Mouse (Mus musculus) CH12.LX (cell line): ENCODE measurements around the gene Bmyc. TPM values are rescaled to one million over a fixed set of nuclear protein-coding genes. Genes with fewer than 3 reads are reported as not detected.

Source experiments
- DNase-seq: peaks from one replicate; pipeline ENCODE4 v3.0.0-alpha.2; 2013; ENCODE audit errors: extremely low read depth
- H3K27ac ChIP-seq: 2 replicates; pipeline ENCODE4 v1.5.1; 2012; ENCODE audit warnings: low read depth, mild to moderate bottlenecking, control low read depth, moderate library complexity; ENCODE audit not compliant: insufficient read depth
- H3K27me3 ChIP-seq: replicated peaks from 2 replicates; pipeline ENCODE3; 2012; ENCODE audit warnings: inconsistent platforms
- H3K36me3 ChIP-seq, 2 experiments: replicated peaks in 1 of 2; 2 replicates each; pipeline versions ENCODE3 to v1.6.1; 2012; ENCODE audit warnings: inconsistent platforms in 1 of 2, low read length in 1 of 2, mild to moderate bottlenecking in 1 of 2, mixed read lengths in 1 of 2, moderate library complexity in 1 of 2; ENCODE audit not compliant: control insufficient read depth in 1 of 2, insufficient read depth in 1 of 2
- H3K4me1 ChIP-seq, 2 experiments: 2 replicates each; pipeline ENCODE4 v1.6.1; 2012; ENCODE audit warnings: inconsistent platforms in 1 of 2, moderate library complexity in 1 of 2; ENCODE audit not compliant: insufficient read depth in 2 of 2, control insufficient read depth in 1 of 2
- H3K4me2 ChIP-seq: 2 replicates; pipeline ENCODE4 v1.6.1; 2012; ENCODE audit warnings: low read depth, mild to moderate bottlenecking, control low read depth; ENCODE audit not compliant: poor library complexity, insufficient read depth, severe bottlenecking
- H3K4me3 ChIP-seq, 3 experiments: fragments of 150-350 bp in 1 of 3; sonication (generic) in 1 of 3; replicated peaks in 1 of 3; 2 replicates each; pipeline versions ENCODE3 to v1.5.1; 2011 to 2012; ENCODE audit warnings: low read depth in 2 of 3, low read length in 2 of 3, mild to moderate bottlenecking in 2 of 3, moderate library complexity in 2 of 3, control low read depth in 1 of 3, improper control_type of control experiment in 1 of 3, inconsistent platforms in 1 of 3, mixed read lengths in 1 of 3; ENCODE audit not compliant: poor library complexity in 1 of 3
- H3K79me2 ChIP-seq: replicated peaks from 2 replicates; pipeline ENCODE4 v1.6.1; 2012; ENCODE audit warnings: mild to moderate bottlenecking, moderate library complexity; ENCODE audit not compliant: control insufficient read depth, poor library complexity, insufficient read depth, severe bottlenecking; ENCODE audit errors: extremely low read depth
- H3K9ac ChIP-seq: 2 replicates; pipeline ENCODE4 v1.6.1; 2012; ENCODE audit warnings: low read depth, mild to moderate bottlenecking, control low read depth, moderate library complexity; ENCODE audit not compliant: insufficient read depth
- H3K9me3 ChIP-seq: replicated peaks from 2 replicates; pipeline ENCODE3; 2012; ENCODE audit warnings: low read length, inconsistent platforms, mixed read lengths
- BHLHE40 ChIP-seq: IDR thresholded peaks from 2 replicates; pipeline ENCODE4 v1.6.1; 2011; ENCODE audit warnings: mild to moderate bottlenecking, low read depth, low read length, improper control_type of control experiment
- CHD1 ChIP-seq: IDR thresholded peaks from 2 replicates; pipeline ENCODE4 v1.6.1; 2012; ENCODE audit warnings: low read depth, low read length, improper control_type of control experiment, inconsistent platforms
- CHD2 ChIP-seq: IDR thresholded peaks from 2 replicates; pipeline ENCODE4 v1.6.1; 2011; ENCODE audit warnings: low read length, improper control_type of control experiment
- CTCF ChIP-seq, 2 experiments: IDR thresholded peaks in 1 of 2; conservative IDR thresholded peaks in 1 of 2; 2 replicates each; pipeline ENCODE4 v1.5.1; 2011 to 2012; ENCODE audit warnings: low read depth in 2 of 2, low read length in 2 of 2, improper control_type of control experiment in 1 of 2, inconsistent platforms in 1 of 2, mild to moderate bottlenecking in 1 of 2, moderate library complexity in 1 of 2
- E2F4 ChIP-seq: IDR thresholded peaks from 2 replicates; pipeline ENCODE4 v1.6.1; 2011; ENCODE audit warnings: low read depth, low read length, improper control_type of control experiment; ENCODE audit not compliant: insufficient replicate concordance
- ELF1 ChIP-seq: IDR thresholded peaks from 2 replicates; pipeline ENCODE4 v1.6.1; 2014; ENCODE audit warnings: low read depth, mild to moderate bottlenecking, inconsistent platforms, low read length, improper control_type of control experiment
- JUND ChIP-seq: conservative IDR thresholded peaks from 2 replicates; pipeline ENCODE4 v1.6.1; 2011; ENCODE audit warnings: low read depth, low read length, improper control_type of control experiment
- KAT2A ChIP-seq: IDR thresholded peaks from 2 replicates; pipeline ENCODE4 v1.6.1; 2012; ENCODE audit warnings: low read length, improper control_type of control experiment, inconsistent platforms; ENCODE audit not compliant: insufficient replicate concordance
- MAFK ChIP-seq: IDR thresholded peaks from 2 replicates; pipeline ENCODE4 v1.6.1; 2011; ENCODE audit warnings: low read length, improper control_type of control experiment; ENCODE audit not compliant: insufficient replicate concordance
- MAX ChIP-seq: IDR thresholded peaks from 2 replicates; pipeline ENCODE4 v1.6.1; 2011; ENCODE audit warnings: low read length, improper control_type of control experiment
- MEF2A ChIP-seq: IDR thresholded peaks from 2 replicates; pipeline ENCODE4 v1.6.1; 2014; ENCODE audit warnings: low read depth, mild to moderate bottlenecking, inconsistent platforms, low read length, improper control_type of control experiment, borderline replicate concordance
- MYC ChIP-seq: IDR thresholded peaks from 2 replicates; pipeline ENCODE4 v1.6.1; 2011; ENCODE audit warnings: low read depth, mild to moderate bottlenecking, improper control_type of control experiment, low read length
- NELFE ChIP-seq: IDR thresholded peaks from 2 replicates; pipeline ENCODE4 v1.6.1; 2011; ENCODE audit warnings: low read depth, low read length, improper control_type of control experiment
- NRF1 ChIP-seq: IDR thresholded peaks from 2 replicates; pipeline ENCODE4 v1.6.1; 2014; ENCODE audit warnings: low read depth, mild to moderate bottlenecking, inconsistent platforms, low read length, improper control_type of control experiment, moderate library complexity
- PAX5 ChIP-seq: IDR thresholded peaks from 2 replicates; pipeline ENCODE4 v1.6.1; 2012; ENCODE audit warnings: low read length, inconsistent platforms, mixed read lengths
- POLR2A ChIP-seq: IDR thresholded peaks from 2 replicates; pipeline ENCODE4 v1.6.1; 2011; ENCODE audit warnings: low read depth, mild to moderate bottlenecking, improper control_type of control experiment, low read length
- RAD21 ChIP-seq: IDR thresholded peaks from 2 replicates; pipeline ENCODE4 v1.6.1; 2011; ENCODE audit warnings: low read depth, mild to moderate bottlenecking, low read length, improper control_type of control experiment, moderate library complexity
- SIN3A ChIP-seq: IDR thresholded peaks from 2 replicates; pipeline ENCODE4 v1.6.1; 2012; ENCODE audit warnings: low read length, improper control_type of control experiment, inconsistent platforms
- TBP ChIP-seq: conservative IDR thresholded peaks from 2 replicates; pipeline ENCODE4 v1.6.1; 2011; ENCODE audit warnings: low read depth, low read length, improper control_type of control experiment
- TCF12 ChIP-seq: IDR thresholded peaks from 2 replicates; pipeline ENCODE4 v1.6.1; 2014; ENCODE audit warnings: low read depth, mild to moderate bottlenecking, inconsistent platforms, low read length, improper control_type of control experiment
- UBTF ChIP-seq: IDR thresholded peaks from 2 replicates; pipeline ENCODE4 v1.6.1; 2012; ENCODE audit warnings: low read depth, mild to moderate bottlenecking, inconsistent platforms, low read length, improper control_type of control experiment, moderate library complexity
- ZC3H11A ChIP-seq: IDR thresholded peaks from 2 replicates; pipeline ENCODE4 v1.6.1; 2012; ENCODE audit warnings: low read depth, mild to moderate bottlenecking, inconsistent platforms, low read length, improper control_type of control experiment
- ZKSCAN1 ChIP-seq: IDR thresholded peaks from 2 replicates; pipeline ENCODE4 v1.6.1; 2012; ENCODE audit warnings: low read depth, inconsistent platforms, low read length, improper control_type of control experiment, borderline replicate concordance
- ZMIZ1 ChIP-seq: IDR thresholded peaks from 2 replicates; pipeline ENCODE4 v1.6.1; 2012; ENCODE audit warnings: low read depth, mild to moderate bottlenecking, inconsistent platforms, low read length, improper control_type of control experiment
- ZNF384 ChIP-seq: IDR thresholded peaks from 2 replicates; pipeline ENCODE4 v1.6.1; 2012; ENCODE audit warnings: low read depth, low read length, improper control_type of control experiment, inconsistent platforms
- dilution Hi-C: fragments of 300-500 bp; cut with MboI; formaldehyde crosslinking; loops from 2 replicates; pipeline ENCODE4 v1.14.3; 2020; ENCODE audit warnings: low sequenced_read_pairs; ENCODE audit not compliant: extremely low pct_unique_long_range_greater_than_20kb, extremely low pct_ligation_motif_present
- in situ Hi-C: fragments of 300-500 bp; cut with MboI; formaldehyde crosslinking; loops from 3 replicates; pipeline ENCODE4 v1.14.3; 2019; ENCODE audit warnings: low sequenced_read_pairs, low pct_ligation_motif_present, low pct_unique_long_range_greater_than_20kb, mixed read lengths
- polyA plus RNA-seq: library from polyadenylated mRNA; unstranded; fragments of >175 nt; gene quantifications from 2 replicates; pipeline ENCODE4 v1.2.1, GENCODE M21; 2012; ENCODE audit warnings: low read depth; ENCODE audit not compliant: insufficient read length
- total RNA-seq, 2 experiments: library from RNA; depleted of rRNA; stranded (reverse); fragments of 300-350 nt in 1 of 2; fragments of >200 nt in 1 of 2; gene quantifications; 2 replicates each; pipeline ENCODE4 v1.2.3; 2012 to 2014

The Bmyc gene
- total and polyA plus RNA-seq, 3 experiments = 10.8 to 37.2 (median 13.7) TPM

DNA sequence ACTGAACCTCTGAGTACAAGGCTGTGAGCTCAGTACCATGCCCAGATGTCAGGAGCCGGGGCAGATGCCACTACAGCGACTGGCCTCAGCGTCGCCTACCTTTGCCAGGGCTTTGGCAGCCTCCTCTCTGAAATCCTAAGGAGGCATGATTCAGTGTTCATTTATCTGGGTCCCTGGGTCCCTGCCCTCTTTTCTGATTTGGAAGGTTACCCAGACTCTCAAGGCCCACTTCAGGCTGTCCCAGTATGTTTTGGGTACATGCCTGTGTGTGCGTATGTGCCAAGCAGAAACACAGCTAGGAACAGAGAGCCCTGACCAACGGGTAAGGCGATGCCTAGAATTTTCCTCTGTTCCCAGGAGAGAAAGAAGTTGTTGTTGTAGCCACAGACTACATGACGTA is 46.3 kb upstream of the Bmyc start:
- in situ Hi-C loops = no loop called here

DNA sequence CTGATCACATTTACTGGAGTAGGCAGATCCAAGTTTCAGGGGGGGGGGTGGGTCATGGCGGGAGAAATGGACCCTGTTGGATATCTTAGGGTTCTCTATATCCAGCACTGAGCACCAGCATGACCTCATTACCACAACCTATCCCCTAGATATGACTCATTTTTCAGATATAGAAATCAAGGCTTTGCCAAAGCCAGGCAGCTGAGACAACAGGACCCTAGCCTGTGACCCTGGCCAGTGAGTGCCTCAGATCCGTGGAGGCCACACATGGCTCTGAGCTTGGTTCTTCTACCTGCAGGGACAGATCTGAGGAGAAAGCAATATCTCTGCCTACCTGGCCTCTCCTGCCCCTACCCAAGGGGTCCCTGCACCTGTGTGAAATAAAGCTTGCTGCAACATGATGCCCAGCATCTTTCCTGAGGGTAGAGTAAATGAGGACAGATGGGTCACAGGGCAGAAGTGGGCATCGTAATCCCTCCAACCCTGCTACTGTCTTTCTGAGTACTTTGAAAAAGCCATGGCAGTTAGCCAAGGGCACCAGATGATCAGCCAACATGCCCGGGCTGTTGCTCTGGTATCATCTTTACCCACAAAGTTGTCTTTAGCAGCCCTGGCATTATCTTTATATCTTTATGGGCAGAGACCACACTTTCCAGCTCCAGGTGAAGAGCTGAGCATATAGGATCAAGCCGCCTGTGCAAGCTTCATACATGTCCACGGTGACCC is 45.1 kb upstream of the Bmyc start:
- Histone ChIP-seq H3K4me2 (no peak overlapping the region), H3K79me2 (no peaks in the 10 kb centered on the region), H3K9me3 (no peaks in the 10 kb centered on the region), H3K9ac (no peak overlapping the region), H3K4me1 (peaks cover 15 to 39% of the 10 kb centered on the region in 2 experiments), H3K27me3 (no peaks in the 10 kb centered on the region), H3K36me3 (no peaks in the 10 kb centered on the region), H3K27ac (no peak overlapping the region), H3K4me3 (no peak overlapping the region)
- no peak for TF ChIP-seq MAFK
- TF ChIP-seq MYC = no peak
- no peak for TF ChIP-seq UBTF
- TF ChIP-seq SIN3A = no peak
- TF ChIP-seq ZKSCAN1 = no peak
- TF ChIP-seq CTCF (conservative IDR thresholded peaks at IDR 0.05 in 1 of 2, IDR thresholded peaks at IDR 0.05 in 1 of 2; ENCODE audit: low read depth in 2 of 2, low read length in 2 of 2) = no peak
- no peak for TF ChIP-seq PAX5
- TF ChIP-seq TBP = no peak
- TF ChIP-seq MAX = no peak
- TF ChIP-seq ELF1 = no peak
- TF ChIP-seq TCF12 = no peak
- no peak for TF ChIP-seq CHD1
- no peak for TF ChIP-seq NRF1
- no peak for TF ChIP-seq E2F4
- no peak for DNase-seq
- in situ Hi-C loops = no loop called here
- dilution Hi-C loops = no loop called here

More for the DNA sequence above, 46.3 kb upstream of the Bmyc start:
- Histone ChIP-seq H3K4me3 (no peak overlapping the region), H3K79me2 (no peaks in the 10 kb centered on the region)
- TF ChIP-seq MYC = no peak
- TF ChIP-seq NRF1 = no peak
- TF ChIP-seq ZNF384 = no peak
- TF ChIP-seq JUND = no peak
- TF ChIP-seq CHD2 = no peak
- no peak for TF ChIP-seq POLR2A
- no peak for TF ChIP-seq CTCF (conservative IDR thresholded peaks at IDR 0.05 in 1 of 2, IDR thresholded peaks at IDR 0.05 in 1 of 2; ENCODE audit: low read depth in 2 of 2, low read length in 2 of 2)
- no peak for TF ChIP-seq ELF1
- TF ChIP-seq NELFE = no peak
- TF ChIP-seq KAT2A = no peak
- no peak for TF ChIP-seq ZKSCAN1
- no peak for TF ChIP-seq RAD21
- no peak for TF ChIP-seq BHLHE40
- TF ChIP-seq MEF2A = no peak
- TF ChIP-seq ZMIZ1 = no peak
- TF ChIP-seq ZC3H11A = no peak
- TF ChIP-seq, all 38 proteins: peak for 0
- Histone ChIP-seq H3K4me2 (no peak overlapping the region), H3K36me3 (no peaks in the 10 kb centered on the region), H3K27me3 (peaks cover 9% of the 10 kb centered on the region), H3K27ac (no peak overlapping the region), H3K4me1 (peaks cover 15 to 35% of the 10 kb centered on the region in 2 experiments), H3K9ac (no peak overlapping the region), H3K9me3 (no peaks in the 10 kb centered on the region)
- dilution Hi-C loops = no loop called here
- no peak for DNase-seq
